Mouse (Mus musculus): Measurements from ENCODE around the gene Gm20823. TPM values are rescaled to one million over a fixed set of nuclear protein-coding genes. Genes with fewer than 3 reads are reported as not detected.
"Not testable (repeated sequence)": the region's sequence is repeated elsewhere in the genome, so short reads cannot be mapped to it uniquely, and the experiment has no call there.

The Gm20823 gene
- total RNA-seq (2014; fragmentation: Nextera tagmentation) (not detected in 2 replicates), total RNA-seq (2017) (not detected in 2 replicates), polyA plus RNA-seq (2012) (not detected in 2 replicates)

DNA sequence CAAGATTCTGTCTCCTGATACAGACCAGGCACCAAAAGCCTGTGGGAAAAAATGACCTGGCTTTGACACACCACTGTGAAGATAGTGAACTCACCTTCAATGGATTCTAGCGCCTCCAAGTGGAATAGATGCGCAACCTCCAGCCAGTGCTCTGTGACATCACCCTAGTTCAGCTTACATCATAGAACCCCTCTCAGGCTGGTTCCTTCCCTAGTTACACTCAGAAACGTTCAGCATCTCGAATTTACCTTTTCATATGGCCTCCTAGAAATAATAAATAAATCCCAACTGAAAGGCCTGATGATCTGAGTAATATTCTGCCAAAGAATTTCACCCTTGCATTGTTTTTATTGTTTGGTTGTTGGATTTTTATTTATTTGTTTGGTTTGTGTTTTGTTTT, at the start of gene Gm20823:
Gene Gm20823 (minus strand): TSS at position 101 of the 400 bp plus-strand sequence.
- H3K36me3 ChIP-seq (replicated peaks); H3K9me3 ChIP-seq (replicated peaks); DNase-seq (ENCODE audit: low spot score); ATAC-seq (ENCODE audit: extremely low read depth, insufficient number of reproducible peaks, low FRiP score, poor library complexity, severe bottlenecking); H3K4me3 ChIP-seq (ENCODE audit: low read depth, low read length); H3K4me1 ChIP-seq (ENCODE audit: insufficient read depth, low read depth, low read length); H3K27me3 ChIP-seq (ENCODE audit: insufficient read depth, low read length): not testable (repeated sequence)
